Mouse (Mus musculus): ENCODE data around the gene Surf4.
"Not testable (repeated sequence)": the region's sequence is repeated elsewhere in the genome, so short reads cannot be mapped to it uniquely, and the experiment has no call there.

The Surf4 gene

GRCm38 (mm10) chr2:26902467-26903220 lies 31.1 kb downstream of the Surf4 start, which contains the start of gene Surf6:
Gene Surf6, minus strand, starts transcription at chr2:26902879.
- DNase-seq (ENCODE audit: low read depth, low spot score), result peak; percentile 96

- no peak for DNase-seq (ENCODE audit: low read depth, low spot score)
These were observed 31.8 kb downstream of the Surf4 start for GRCm38 (mm10) chr2:26901834-26902400.

- DNase-seq (ENCODE audit: low read depth, low spot score), result no peak
These were observed 33.0 kb downstream of the Surf4 start for GRCm38 (mm10) chr2:26900731-26901130.

DNA sequence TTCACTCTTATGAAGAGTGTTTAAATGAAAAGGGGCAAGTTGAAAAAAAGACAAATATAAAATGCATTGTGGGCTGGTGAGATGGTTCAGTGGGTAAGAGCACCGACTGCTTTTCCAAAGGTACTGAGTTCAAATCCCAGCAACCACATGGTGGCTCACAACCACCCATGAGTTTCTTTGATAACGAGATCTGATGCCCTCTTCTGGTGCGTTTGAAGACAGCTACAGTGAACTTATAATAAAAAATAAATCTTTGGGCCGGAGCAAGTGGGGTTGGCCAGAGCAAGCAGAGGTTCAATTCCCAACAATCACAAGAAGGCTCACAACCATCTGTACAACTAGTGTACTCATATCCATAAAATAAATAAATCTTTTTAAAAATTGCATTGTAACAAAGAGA lies 37.8 kb downstream of the Surf4 start:
- DNase-seq (ENCODE audit: low read depth, low spot score), result no peak

DNA sequence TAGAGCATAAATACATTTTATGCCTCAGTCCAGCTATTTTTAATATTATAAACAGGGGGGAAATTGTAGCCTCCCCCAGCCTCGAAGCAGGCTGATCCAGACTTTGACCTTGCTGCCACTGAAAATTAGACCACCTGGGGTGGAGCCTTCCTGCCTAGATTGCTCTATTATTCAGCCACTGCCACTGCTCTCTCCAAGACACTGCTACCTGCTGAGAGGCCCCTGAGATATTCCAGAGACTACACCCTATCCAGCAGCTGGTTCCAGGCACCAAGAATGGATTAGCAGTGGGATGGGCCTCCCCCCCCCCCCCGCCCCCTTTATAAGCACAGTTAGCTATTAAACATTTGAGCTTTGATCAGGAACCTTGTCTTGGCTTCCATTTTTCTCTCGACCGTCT lies 47.6 kb downstream of the Surf4 start:
- DNase-seq (ENCODE audit: low read depth, low spot score), result not testable (repeated sequence)

- not testable (repeated sequence) for DNase-seq (ENCODE audit: low read depth, low spot score)
These were observed 48.2 kb downstream of the Surf4 start for GRCm38 (mm10) chr2:26885541-26885940.

DNA sequence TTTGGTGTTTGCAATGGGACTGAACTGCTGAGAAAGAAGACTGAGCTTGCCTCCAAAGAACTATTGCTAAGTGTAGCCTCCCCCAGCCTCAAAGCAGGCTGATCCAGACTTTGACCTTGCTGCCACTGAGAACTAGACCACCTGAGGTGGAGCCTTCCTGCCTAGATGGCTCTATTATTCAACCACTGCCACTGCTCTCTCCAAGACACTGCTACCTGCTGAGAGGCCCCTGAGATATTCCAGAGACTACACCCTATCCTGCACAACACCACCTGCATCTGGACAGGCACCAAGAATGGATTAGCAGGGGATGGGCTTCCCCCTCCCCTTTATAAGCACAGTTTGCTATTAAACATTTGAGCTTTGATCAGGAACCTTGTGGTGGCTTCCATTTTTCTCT lies 55.2 kb downstream of the Surf4 start:
- DNase-seq (ENCODE audit: low read depth, low spot score), result no peak

DNA sequence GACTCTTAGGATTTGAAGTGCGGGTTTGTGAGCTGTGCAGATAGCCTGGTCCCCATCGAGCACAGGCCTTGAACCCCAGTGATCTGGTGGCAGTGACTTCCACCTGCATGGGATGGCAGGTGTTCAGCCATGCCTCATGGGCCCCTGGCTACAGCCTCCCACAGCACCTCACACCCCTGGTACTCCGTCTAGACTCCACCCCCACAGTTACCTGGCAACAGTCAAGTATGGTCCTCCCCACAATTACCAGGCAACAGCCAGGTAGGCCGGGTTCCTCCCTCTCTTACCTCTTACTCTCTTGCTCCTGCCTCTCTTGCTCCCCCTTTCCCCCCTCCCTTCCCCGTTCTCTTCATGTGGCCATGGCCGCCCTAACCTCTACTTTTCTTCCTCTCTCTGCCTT lies 63.1 kb downstream of the Surf4 start:
- DNase-seq (ENCODE audit: low read depth, low spot score), result no peak

All from mesoderm, embryonic 11.5 days (tissue).